Mouse (Mus musculus) limb, embryonic 11.5 days (tissue): Measurements from ENCODE around the gene Rorb. TPM values are rescaled to one million over a fixed set of nuclear protein-coding genes. Genes with fewer than 3 reads are reported as not detected.

Source experiments
- ATAC-seq: fragments of 200-750 bp; cut with Nextera tagmentation; 2 replicates; pipeline ENCODE4 v1.8.0; 2017; ENCODE audit warnings: low read depth; ENCODE audit not compliant: insufficient number of reproducible peaks, low FRiP score, low TSS enrichment
- DNase-seq: peaks from one replicate; pipeline ENCODE4 v3.0.0-alpha.2; 2015; ENCODE audit warnings: low spot score
- H3K27ac ChIP-seq: fragments of 300-500 bp; sonication (generic); replicated peaks from 2 replicates; pipeline ENCODE4 v1.5.1; 2014; ENCODE audit warnings: low read depth, mild to moderate bottlenecking, low read length
- H3K27me3 ChIP-seq: fragments of 300-500 bp; sonication (generic); 2 replicates; pipeline ENCODE4 v1.6.1; 2014; ENCODE audit warnings: mild to moderate bottlenecking, low read length, mixed read lengths; ENCODE audit not compliant: control insufficient read depth, insufficient read depth
- H3K36me3 ChIP-seq: fragments of 300-500 bp; sonication (generic); 2 replicates; pipeline ENCODE4 v1.6.1; 2014; ENCODE audit warnings: mild to moderate bottlenecking, low read length, moderate library complexity, mixed read lengths; ENCODE audit not compliant: control insufficient read depth, insufficient read depth
- H3K4me1 ChIP-seq: fragments of 300-500 bp; sonication (generic); 2 replicates; pipeline ENCODE4 v1.6.1; 2014; ENCODE audit warnings: low read length, mixed read lengths; ENCODE audit not compliant: control insufficient read depth, insufficient read depth
- H3K4me2 ChIP-seq: fragments of 300-500 bp; sonication (generic); 2 replicates; pipeline ENCODE4 v1.6.1; 2014; ENCODE audit warnings: low read depth, mild to moderate bottlenecking, moderate library complexity; ENCODE audit not compliant: severe bottlenecking
- H3K4me3 ChIP-seq: fragments of 300-500 bp; sonication (generic); 2 replicates; pipeline ENCODE4 v1.5.1; 2014; ENCODE audit warnings: low read depth, low read length
- H3K9ac ChIP-seq: fragments of 300-500 bp; sonication (generic); 2 replicates; pipeline ENCODE4 v1.6.1; 2014; ENCODE audit warnings: mild to moderate bottlenecking, low read length
- H3K9me3 ChIP-seq: fragments of 300-500 bp; sonication (generic); 2 replicates; pipeline ENCODE4 v1.6.1; 2016; ENCODE audit warnings: low read length; ENCODE audit not compliant: control insufficient read depth
- WGBS: fragments of 180-500 bp; shearing (Covaris S2); extraction: QIAGEN DNeasy Blood & Tissue Kit; methylation state at CpG from one replicate; pipeline ENCODE4 v1.1.7; 2014; 5-methylcytosine and 5-hydroxymethylcytosine counted together
- polyA plus RNA-seq: library from polyadenylated mRNA; unstranded; fragments of >200 nt; fragmentation: Nextera tagmentation; extraction: Ambion mirVana; gene quantifications from 2 replicates; pipeline ENCODE4 v1.2.1, GENCODE M21; 2014

Rorb gene
- polyA plus RNA-seq, 1 experiment from 2014 or later = 0.51 TPM

DNA sequence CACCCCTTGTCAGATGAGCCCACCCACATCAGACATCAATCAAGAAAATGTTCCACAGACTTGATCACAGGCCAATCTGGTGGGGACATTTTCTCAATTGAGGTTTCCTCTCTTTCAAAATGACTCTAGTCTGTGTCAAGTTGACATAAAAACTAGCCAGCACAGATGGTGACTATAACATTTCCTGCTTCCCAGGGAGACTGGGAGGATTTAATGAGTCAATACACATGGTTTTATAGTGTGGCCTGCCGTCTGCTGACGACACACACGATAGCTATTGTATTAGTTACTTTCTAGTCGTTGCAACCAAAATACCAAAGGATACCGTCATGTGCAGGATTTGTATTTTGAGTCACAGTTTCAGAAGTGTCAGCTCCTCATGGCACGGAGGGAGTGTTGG, 169.6 kb downstream of the Rorb start:
- H3K9ac ChIP-seq = no peak overlapping the region
- H3K36me3 ChIP-seq = no peaks in the 10 kb centered on the region
- H3K27me3 ChIP-seq = no peaks in the 10 kb centered on the region
- ATAC-seq (no peak), DNase-seq (no peak)
- H3K9me3 ChIP-seq = no peaks in the 10 kb centered on the region
- H3K4me2 ChIP-seq = no peak overlapping the region
- no peak overlapping the region for H3K4me3 ChIP-seq
- no peak overlapping the region for H3K27ac ChIP-seq
- 50% methylated on average over 6 of the region's 6 CpGs for WGBS
- H3K4me1 ChIP-seq = no peaks in the 10 kb centered on the region

DNA sequence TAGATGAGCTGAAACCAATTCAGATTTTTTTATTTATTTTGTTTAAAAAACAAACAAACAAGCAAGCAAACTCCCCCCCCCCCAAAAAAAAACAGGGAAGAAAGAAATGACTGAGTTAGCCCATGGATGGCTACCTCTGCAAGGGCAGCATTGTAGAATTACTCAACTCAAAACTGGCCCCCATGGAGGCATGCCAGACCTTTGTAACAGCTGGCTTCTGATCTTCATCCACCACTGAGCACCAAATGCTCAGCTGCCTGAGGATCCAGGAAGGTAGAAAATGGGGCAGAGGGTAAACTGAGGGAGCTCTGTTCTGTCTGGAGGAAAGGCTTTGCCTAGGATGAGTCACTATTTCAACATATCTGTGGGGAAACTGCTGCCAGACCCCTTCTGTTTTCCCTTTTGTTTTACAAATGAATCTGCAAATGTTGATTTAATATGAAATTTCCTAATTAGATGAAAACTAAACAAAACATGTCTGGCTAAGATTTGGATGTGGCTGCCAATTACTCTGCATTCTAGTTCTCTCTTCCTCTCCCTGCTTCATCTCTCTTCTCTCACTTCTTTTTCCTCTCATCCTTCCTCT, 199.1 kb downstream of the Rorb start:
- ATAC-seq = no peak
- H3K9me3 ChIP-seq = no peaks in the 10 kb centered on the region

DNA sequence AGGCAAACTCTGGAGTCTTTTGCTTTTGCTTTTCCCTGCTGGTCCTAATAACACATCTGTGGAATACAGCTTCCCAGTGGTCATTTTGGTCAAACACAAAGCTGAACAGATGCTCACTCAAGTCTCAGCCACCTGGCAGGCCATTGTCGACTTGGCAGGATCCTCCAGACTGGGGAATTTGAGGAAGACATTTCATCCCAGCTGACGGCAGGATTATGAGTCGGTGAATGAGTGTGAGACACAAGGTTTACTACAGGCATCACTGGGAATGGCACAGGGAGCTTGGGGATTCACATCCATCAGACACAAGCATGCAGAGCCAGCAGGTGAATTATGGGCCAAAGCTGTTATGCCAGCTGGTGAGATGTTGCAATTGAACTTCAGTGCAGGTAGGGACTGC, 201.4 kb downstream of the Rorb start:
- Histone ChIP-seq H3K4me1 (no peaks in the 10 kb centered on the region), H3K9ac (no peak overlapping the region), H3K36me3 (no peaks in the 10 kb centered on the region), H3K9me3 (no peaks in the 10 kb centered on the region), H3K4me3 (no peak overlapping the region), H3K27ac (no peak overlapping the region), H3K4me2 (no peak overlapping the region), H3K27me3 (no peaks in the 10 kb centered on the region)
- DNase-seq (peak; percentile 8), ATAC-seq (no peak)
- 75% methylated on average over 3 of the region's 3 CpGs for WGBS

More for the DNA sequence above, 199.1 kb downstream of the Rorb start:
- Histone ChIP-seq H3K4me2 (no peak overlapping the region), H3K36me3 (no peaks in the 10 kb centered on the region), H3K4me3 (no peak overlapping the region), H3K27ac (no peak overlapping the region), H3K27me3 (no peaks in the 10 kb centered on the region), H3K9ac (no peak overlapping the region), H3K4me1 (no peaks in the 10 kb centered on the region)
- DNase-seq = peak; percentile 4

DNA sequence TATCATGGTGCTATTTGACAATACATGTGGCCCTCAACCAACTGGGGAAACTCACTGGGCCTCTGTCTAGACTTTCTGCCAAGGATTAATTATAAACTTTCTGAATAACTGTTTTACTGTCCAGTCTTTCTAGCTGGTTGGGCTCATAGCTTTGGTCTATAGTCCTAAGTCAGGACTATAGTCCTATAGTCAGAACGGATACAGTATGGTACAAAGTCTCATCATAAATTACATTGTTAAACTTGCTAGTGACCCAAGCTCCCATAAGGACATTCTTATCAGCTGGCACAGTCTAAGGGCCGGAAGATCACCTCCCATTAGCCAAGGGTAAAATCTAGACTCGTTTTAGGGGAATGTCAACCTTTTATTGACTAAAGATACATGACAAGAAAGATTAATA, 205.5 kb downstream of the Rorb start:
- Histone ChIP-seq H3K27me3 (no peaks in the 10 kb centered on the region), H3K9me3 (no peaks in the 10 kb centered on the region), H3K27ac (no peak overlapping the region), H3K4me2 (no peak overlapping the region), H3K36me3 (no peaks in the 10 kb centered on the region), H3K4me3 (no peak overlapping the region), H3K4me1 (0 out of 2 replicates have a peak, but pooled peaks cover 4% of the 10 kb centered on the region), H3K9ac (no peak overlapping the region)
- 59% methylated on average over 3 of the region's 3 CpGs for WGBS
- DNase-seq (no peak), ATAC-seq (no peak)

DNA sequence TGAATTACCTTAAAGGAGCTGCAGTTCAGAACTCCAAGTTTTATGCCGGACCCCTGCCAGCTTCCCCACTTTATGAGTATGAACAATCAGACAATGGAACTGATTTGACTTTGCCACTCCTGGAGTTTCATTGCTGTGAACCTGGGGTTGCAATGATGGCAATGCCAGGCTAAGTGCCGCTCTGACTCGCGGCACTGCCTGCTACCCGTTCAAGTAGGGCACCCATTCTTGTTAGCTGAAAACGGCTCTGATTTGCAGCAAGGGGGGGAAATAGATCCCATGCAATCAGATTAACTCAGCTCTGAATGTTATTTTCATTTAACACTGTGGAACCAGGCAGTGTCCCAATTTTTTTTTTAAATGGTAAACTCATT, 208.3 kb downstream of the Rorb start:
- H3K9ac ChIP-seq = no peak overlapping the region
- no peaks in the 10 kb centered on the region for H3K27me3 ChIP-seq
- no peak overlapping the region for H3K27ac ChIP-seq
- peak overlapping the region; percentile 5; the same call in 1 of the 2 replicates for H3K4me2 ChIP-seq
- no peaks in the 10 kb centered on the region for H3K9me3 ChIP-seq
- 0 out of 2 replicates have a peak, but pooled peaks cover 4% of the 10 kb centered on the region for H3K4me1 ChIP-seq
- H3K36me3 ChIP-seq = no peaks in the 10 kb centered on the region
- 43% methylated on average over 6 of the region's 6 CpGs for WGBS
- DNase-seq (no peak), ATAC-seq (no peak)
- no peak overlapping the region for H3K4me3 ChIP-seq

DNA sequence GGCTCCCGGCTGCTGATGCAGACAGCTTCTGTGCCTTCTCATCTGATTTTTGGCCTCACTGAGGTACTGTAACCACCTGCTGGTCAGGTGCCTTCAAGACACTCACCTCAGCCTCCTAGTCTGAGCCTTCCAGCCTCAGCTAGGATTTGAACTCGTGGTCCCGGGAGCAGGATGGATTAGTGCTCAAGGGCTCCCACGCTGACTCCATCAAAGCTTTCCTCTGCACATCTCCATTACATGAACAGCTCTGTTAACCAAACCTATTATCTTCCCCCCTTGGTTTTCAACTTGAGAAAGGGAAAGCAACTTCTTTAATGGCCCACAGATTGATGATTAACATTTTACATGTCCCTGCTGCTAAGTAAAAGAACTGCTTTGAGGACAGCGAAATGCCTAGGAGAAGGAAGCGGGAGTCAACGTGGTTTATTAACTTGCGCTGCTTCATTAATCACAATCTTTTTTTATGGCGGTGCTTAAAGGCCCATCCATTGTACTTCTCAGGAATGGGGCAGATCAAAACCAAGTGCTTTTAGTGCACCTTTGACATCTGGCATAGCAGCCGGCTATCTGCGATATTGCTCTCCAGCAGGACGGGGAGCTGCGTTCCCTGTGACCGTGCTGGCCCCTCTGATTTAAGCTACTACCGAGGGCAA, 208.8 kb downstream of the Rorb start:
- WGBS = 23% methylated on average over 15 of the region's 15 CpGs
- DNase-seq = peak; percentile 36

DNA sequence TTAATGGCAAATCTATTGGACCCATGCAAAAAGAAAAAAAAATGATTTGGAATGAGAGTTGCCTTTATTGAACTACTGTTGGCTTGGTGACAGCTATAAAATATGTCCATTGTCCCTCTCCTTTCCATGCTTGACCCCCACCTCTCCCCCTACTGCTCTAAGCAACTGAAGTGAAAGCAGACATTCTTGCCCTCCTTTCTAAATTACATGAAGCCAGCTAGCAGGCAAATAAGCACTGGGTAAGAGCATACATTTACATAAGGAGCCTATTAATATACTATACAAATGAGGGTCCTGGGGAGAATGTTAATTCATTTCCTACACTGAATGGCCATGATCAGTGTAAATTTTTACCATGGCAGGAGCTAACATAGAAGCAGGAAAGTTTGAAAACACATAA, 212.8 kb downstream of the Rorb start:
- no peaks in the 10 kb centered on the region for H3K36me3 ChIP-seq
- H3K4me1 ChIP-seq = 0 out of 2 replicates have a peak, but pooled peaks cover 4% of the 10 kb centered on the region
- no peak overlapping the region for H3K4me2 ChIP-seq
- no peak overlapping the region for H3K4me3 ChIP-seq
- no peak overlapping the region for H3K27ac ChIP-seq
- no peak overlapping the region for H3K9ac ChIP-seq
- H3K9me3 ChIP-seq = no peaks in the 10 kb centered on the region
- ATAC-seq (no peak), DNase-seq (peak; percentile 13)
- H3K27me3 ChIP-seq = no peaks in the 10 kb centered on the region

More for the DNA sequence above, 208.8 kb downstream of the Rorb start:
- Histone ChIP-seq H3K9ac (no peak overlapping the region), H3K4me1 (0 out of 2 replicates have a peak, but pooled peaks cover 4% of the 10 kb centered on the region), H3K27ac (no peak overlapping the region), H3K36me3 (no peaks in the 10 kb centered on the region), H3K4me3 (no peak overlapping the region), H3K4me2 (peak overlapping the region; percentile 5; the same call in 1 of the 2 replicates), H3K9me3 (no peaks in the 10 kb centered on the region), H3K27me3 (no peaks in the 10 kb centered on the region)
- ATAC-seq = no peak

DNA sequence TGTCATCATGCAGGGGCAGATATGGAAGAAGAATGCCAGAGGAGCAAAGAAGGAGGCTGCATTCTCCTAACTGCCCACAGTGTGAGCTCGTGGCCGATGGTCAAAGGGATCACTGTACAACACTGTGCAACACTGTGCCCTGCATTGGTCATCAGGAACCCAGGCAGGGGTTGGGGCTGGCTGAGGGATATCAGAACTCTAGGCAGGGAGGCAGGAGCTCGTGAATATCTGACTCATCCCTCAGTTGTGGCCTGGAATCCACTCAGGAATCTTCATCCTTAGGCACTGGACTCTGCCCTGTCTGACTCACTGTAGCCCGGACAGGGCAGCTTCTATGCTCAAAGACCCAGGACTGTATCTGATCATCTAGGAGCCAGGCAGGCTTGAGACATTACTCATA, 220.8 kb downstream of the Rorb start:
- no peaks in the 10 kb centered on the region for H3K9me3 ChIP-seq
- ATAC-seq = no peak
- no peak overlapping the region for H3K4me3 ChIP-seq
- H3K27ac ChIP-seq = no peak overlapping the region
- peaks cover 7% of the 10 kb centered on the region for H3K4me1 ChIP-seq
- H3K27me3 ChIP-seq = no peaks in the 10 kb centered on the region
- no peak for DNase-seq
- 82% methylated on average over 4 of the region's 4 CpGs for WGBS
- no peak overlapping the region for H3K4me2 ChIP-seq
- no peaks in the 10 kb centered on the region for H3K36me3 ChIP-seq
- H3K9ac ChIP-seq = no peak overlapping the region

DNA sequence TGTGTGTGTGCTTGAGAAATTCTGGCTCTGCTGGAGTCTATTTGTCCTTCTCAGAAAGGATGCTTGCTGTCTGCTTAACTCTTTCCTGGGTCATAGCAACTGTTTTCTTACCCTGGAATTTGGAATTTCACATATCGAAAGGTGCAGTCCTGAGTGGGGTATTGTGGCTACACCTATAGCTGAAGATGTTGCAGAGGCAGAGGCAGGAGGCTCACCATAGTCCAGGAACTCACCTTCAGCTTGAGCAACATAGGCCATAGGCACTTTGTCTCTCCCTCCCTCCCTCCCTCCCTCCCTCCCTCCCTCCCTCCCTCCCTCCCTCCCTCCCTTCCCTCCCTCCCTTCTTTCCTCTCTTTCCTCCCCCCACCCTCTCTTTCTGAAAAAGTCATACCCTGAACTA, 221.4 kb downstream of the Rorb start:
- no peaks in the 10 kb centered on the region for H3K36me3 ChIP-seq
- no peak overlapping the region for H3K27ac ChIP-seq
- H3K4me2 ChIP-seq = no peak overlapping the region
- H3K4me1 ChIP-seq = peaks cover 7% of the 10 kb centered on the region
- no peak overlapping the region for H3K9ac ChIP-seq
- no peak for ATAC-seq
- WGBS = 92% methylated on average over 1 of the region's 1 CpGs
- H3K27me3 ChIP-seq = no peaks in the 10 kb centered on the region
- H3K9me3 ChIP-seq = no peaks in the 10 kb centered on the region
- no peak for DNase-seq
- no peak overlapping the region for H3K4me3 ChIP-seq
